Comparison of ENCODE assay signal across 18 mouse cellular contexts in genomic region chrX:100765855-100766254, GRCm38 (mm10). TPM values are rescaled to one million over a fixed set of nuclear protein-coding genes. Genes with fewer than 3 reads are reported as not detected.
A peak's percentile ranks its signal among the peaks of the same experiment; 100 is the strongest.
DNase-seq lines count a peak whose midpoint lies in the region; ATAC-seq and TF ChIP-seq lines count a peak whose summit lies in the region.
"Had no signal": no experiment of that assay in that cellular context is flagged by ENCODE, and none has a peak within 500 bp of the region (broad histone marks: within the 10 kb centered on the region; RNA-seq: fewer than 3 reads in every experiment).

No protein-coding gene starts in this region.

- no peak for ATAC-seq in CD4-positive, CD25-positive, alpha-beta regulatory T cell, adult 4 months
- peak; percentile 51 for ATAC-seq in common myeloid progenitor, adult 5-6 weeks (replicated peaks; ENCODE audit: low read depth, poor library complexity, severe bottlenecking)
- ATAC-seq: liver, embryonic 12.5 days had no signal

- peak; percentile 63 for TF ChIP-seq CTCF in layer of hippocampus, adult 2 months (conservative IDR thresholded peaks at IDR 0.05)
- no peak for TF ChIP-seq CTCF in thymus, adult 2 months (IDR thresholded peaks at IDR 0.05; ENCODE audit: borderline replicate concordance, control insufficient read depth, extremely low read depth, insufficient read depth, low read length, poor library complexity)

- no peak for TF ChIP-seq POLR2A in thymus, adult 2 months (IDR thresholded peaks at IDR 0.05; ENCODE audit: control insufficient read depth, extremely low read depth, insufficient read depth, low read length, poor library complexity)

- H3K27me3 ChIP-seq in thymus, adult 2 months (ENCODE audit: control insufficient read depth, insufficient read depth, low read length) = peaks cover 8% of the 10 kb centered on the region; the same call in 1 of the 2 replicates

- peak; percentile 39 for DNase-seq in CD4-positive, CD25-positive, alpha-beta regulatory T cell, adult 2 months (ENCODE audit: low read depth, low spot score)
- no peak for DNase-seq in layer of hippocampus, adult 2 months (ENCODE audit: low spot score in 2 of 2)
- no peak for DNase-seq in layer of hippocampus, adult 9-11 months
- peak; percentile 66 for DNase-seq in A20 (ENCODE audit: low read depth, low spot score)
- no peak for DNase-seq in c-Kit-positive CD71-positive TER-119-positive erythroid progenitor cells, embryonic 14.5 days (ENCODE audit: low spot score)
- DNase-seq in thymus, adult 2 months = no peak
- DNase-seq: gastrocnemius, postnatal 25 days; kidney, adult 8-10 months; lung, postnatal 4 days; midbrain, embryonic 14.5 days; thymus, postnatal 36 days had no signal

- H3K36me3 ChIP-seq in thymus, adult 2 months (ENCODE audit: control insufficient read depth, insufficient read depth, low read length) = no peaks in the 10 kb centered on the region
- H3K36me3 ChIP-seq: embryonic facial prominence, embryonic 13.5 days; forebrain, embryonic 12.5 days; hindbrain, embryonic 10.5 days; liver, embryonic 12.5 days; stomach, embryonic 15.5 days had no signal

- H3K4me3 ChIP-seq in layer of hippocampus, adult 2 months = no peak overlapping the region
- no peak overlapping the region for H3K4me3 ChIP-seq in thymus, adult 2 months (ENCODE audit: control insufficient read depth, insufficient read depth, low read length)
- H3K4me3 ChIP-seq: embryonic facial prominence, embryonic 13.5 days; forebrain, embryonic 12.5 days; hindbrain, embryonic 10.5 days; liver, embryonic 12.5 days; stomach, embryonic 15.5 days had no signal

- WGBS in thymus, adult 2 months = 87% methylated on average over 6 of the region's 6 CpGs

- H3K27ac ChIP-seq in layer of hippocampus, adult 2 months = no peak overlapping the region
- H3K27ac ChIP-seq in thymus, adult 2 months (ENCODE audit: control insufficient read depth, insufficient read depth, low read length) = no peak overlapping the region
- H3K27ac ChIP-seq: embryonic facial prominence, embryonic 13.5 days; forebrain, embryonic 12.5 days; hindbrain, embryonic 10.5 days; liver, embryonic 12.5 days; stomach, embryonic 15.5 days had no signal

- peaks cover 8% of the 10 kb centered on the region for H3K4me1 ChIP-seq in thymus, adult 2 months (replicated peaks; ENCODE audit: control insufficient read depth, insufficient read depth, low read length)
- H3K4me1 ChIP-seq: forebrain, embryonic 12.5 days; liver, embryonic 12.5 days; stomach, embryonic 15.5 days had no signal

RNA-seq across cellular contexts. Expression of gene Dlg3, which starts 1.7 kb away (rescaled TPM):
- 1 to 10 TPM; 4.1 to 6.4 TPM for polyA plus RNA-seq in CD4-positive, CD25-positive, alpha-beta regulatory T cell, adult 4 months (2017; shearing (Covaris generic))
- total RNA-seq in layer of hippocampus, adult 2 months (2021) = 100 to 1,000 TPM; 156 to 163 TPM
- 13.4 and 17.0 TPM in 2 replicates for total RNA-seq in common myeloid progenitor, adult 5-6 weeks (2017)
- 10.2 and 12.3 TPM in 2 replicates for polyA plus RNA-seq in thymus, adult 2 months (2012; rRNA removed)

RNA-seq across cellular contexts. Expression of gene Gdpd2, which starts 36.2 kb away (rescaled TPM):
- polyA plus RNA-seq in CD4-positive, CD25-positive, alpha-beta regulatory T cell, adult 4 months (2017; shearing (Covaris generic)) = not detected
- 10 to 100 TPM; 10.1 to 18.6 TPM for total RNA-seq in layer of hippocampus, adult 2 months (2021)
- 0.58 TPM in 1 of 2 replicates, not detected in the other for total RNA-seq in common myeloid progenitor, adult 5-6 weeks (2017)
- 1.4 and 2.4 TPM in 2 replicates for polyA plus RNA-seq in thymus, adult 2 months (2012; rRNA removed)
- total RNA-seq: gastrocnemius, postnatal 25 days had no signal

Comparison
In these comparisons a context has a peak if more than half of its experiments do, and no peak if none do; other contexts are left out.
1. DNase-seq: peak in CD4-positive, CD25-positive, alpha-beta regulatory T cell, adult 2 months (single experiment) and A20 (single experiment); none in layer of hippocampus, adult 2 months (0 of 2), layer of hippocampus, adult 9-11 months (single experiment), c-Kit-positive CD71-positive TER-119-positive erythroid progenitor cells, embryonic 14.5 days (single experiment) and thymus, adult 2 months (single experiment).